Mouse (Mus musculus): ENCODE measurements around the gene Rpl28. TPM values are rescaled to one million over a fixed set of nuclear protein-coding genes. Genes with fewer than 3 reads are reported as not detected.
"Not testable (repeated sequence)": the region's sequence is repeated elsewhere in the genome, so short reads cannot be mapped to it uniquely, and the experiment has no call there.

Gene Rpl28
- polyA plus RNA-seq, 1 experiment from 2014 or later: 224 TPM

GRCm38 (mm10) chr7:4789436-4789935, 3.2 kb upstream of the Rpl28 start, which contains the start of gene Tmem238:
TSS of gene Tmem238 (minus strand) at chr7:4789656.
- Histone ChIP-seq H3K4me2 (peak within 1 kb of the TSS; percentile 88), H3K36me3 (peaks cover 4% of the 10 kb centered on the region), H3K9ac (replicated peaks) (peak within 1 kb of the TSS; percentile 68), H3K27me3 (replicated peaks) (peaks cover 15% of the 10 kb centered on the region; the same call in 1 of the 2 replicates), H3K9me3 (replicated peaks) (no peaks in the 10 kb centered on the region), H3K27ac (replicated peaks) (peak within 1 kb of the TSS; percentile 74), H3K4me3 (replicated peaks) (peak within 1 kb of the TSS; percentile 51), H3K4me1 (peaks cover 27% of the 10 kb centered on the region)
- WGBS: 9% methylated on average over 40 of the region's 40 CpGs
- ATAC-seq (ENCODE audit: low FRiP score): no peak

GRCm38 (mm10) chr7:4793248-4793647, 574 bp downstream of the Rpl28 start:
- ATAC-seq (ENCODE audit: low FRiP score): peak; percentile 23
- not testable (repeated sequence) for H3K27me3 ChIP-seq (replicated peaks); H3K9me3 ChIP-seq (replicated peaks)
- H3K27ac ChIP-seq (replicated peaks): peak overlapping the region; percentile 90
- under 1% methylated on average over 30 of the region's 31 CpGs for WGBS
- H3K4me3 ChIP-seq (replicated peaks): peak overlapping the region; percentile 88
- H3K9ac ChIP-seq (replicated peaks): peak overlapping the region; percentile 95
- H3K4me1 ChIP-seq: peaks cover 29% of the 10 kb centered on the region
- peak overlapping the region; percentile 71 for H3K4me2 ChIP-seq
- H3K36me3 ChIP-seq: peaks cover 38% of the 10 kb centered on the region

GRCm38 (mm10) chr7:4793674-4794073, 1.0 kb downstream of the Rpl28 start:
- peak overlapping the region; percentile 95 for H3K9ac ChIP-seq (replicated peaks)
- ATAC-seq (ENCODE audit: low FRiP score): no peak
- H3K9me3 ChIP-seq (replicated peaks): no peaks in the 10 kb centered on the region
- 39% methylated on average over 4 of the region's 4 CpGs for WGBS
- H3K4me3 ChIP-seq (replicated peaks): peak overlapping the region; percentile 88
- peaks cover 41% of the 10 kb centered on the region for H3K36me3 ChIP-seq
- H3K4me2 ChIP-seq: peak overlapping the region; percentile 71
- peak overlapping the region; percentile 90 for H3K27ac ChIP-seq (replicated peaks)
- H3K4me1 ChIP-seq: peaks cover 24% of the 10 kb centered on the region
- peaks cover 4% of the 10 kb centered on the region; the same call in 1 of the 2 replicates for H3K27me3 ChIP-seq (replicated peaks)

GRCm38 (mm10) chr7:4794631-4795168, 2.0 kb downstream of the Rpl28 start:
- H3K36me3 ChIP-seq: peaks cover 41% of the 10 kb centered on the region
- no peak for ATAC-seq (ENCODE audit: low FRiP score)

GRCm38 (mm10) chr7:4795767-4796433, 3.2 kb downstream of the Rpl28 start:
- 64% methylated on average over 7 of the region's 7 CpGs for WGBS
- no peak overlapping the region for H3K4me2 ChIP-seq
- ATAC-seq (ENCODE audit: low FRiP score): no peak
- no peak overlapping the region for H3K9ac ChIP-seq (replicated peaks)
- H3K27ac ChIP-seq (replicated peaks): peak overlapping the region; percentile 46; the same call in 1 of the 2 replicates
- peaks cover 14% of the 10 kb centered on the region for H3K4me1 ChIP-seq
- H3K27me3 ChIP-seq (replicated peaks): no peaks in the 10 kb centered on the region
- H3K36me3 ChIP-seq: peaks cover 41% of the 10 kb centered on the region
- no peak overlapping the region for H3K4me3 ChIP-seq (replicated peaks)
- no peaks in the 10 kb centered on the region for H3K9me3 ChIP-seq (replicated peaks)

More at GRCm38 (mm10) chr7:4794631-4795168, 2.0 kb downstream of the Rpl28 start:
- Histone ChIP-seq H3K4me2 (peak overlapping the region; percentile 71; the same call in 1 of the 2 replicates), H3K27me3 (replicated peaks) (peaks cover 4% of the 10 kb centered on the region; the same call in 1 of the 2 replicates), H3K27ac (replicated peaks) (no peak overlapping the region), H3K9me3 (replicated peaks) (no peaks in the 10 kb centered on the region), H3K9ac (replicated peaks) (no peak overlapping the region; the same call in 1 of the 2 replicates), H3K4me1 (peaks cover 16% of the 10 kb centered on the region), H3K4me3 (replicated peaks) (peak overlapping the region; percentile 88; the same call in 1 of the 2 replicates)
- 89% methylated on average over 3 of the region's 3 CpGs for WGBS

- H3K4me1 ChIP-seq: no peaks in the 10 kb centered on the region
- H3K4me2 ChIP-seq: no peak overlapping the region
- no peak overlapping the region for H3K9ac ChIP-seq (replicated peaks)
- ATAC-seq (ENCODE audit: low FRiP score): no peak
- no peak overlapping the region for H3K27ac ChIP-seq (replicated peaks)
- no peaks in the 10 kb centered on the region for H3K9me3 ChIP-seq (replicated peaks)
- H3K4me3 ChIP-seq (replicated peaks): no peak overlapping the region
- H3K36me3 ChIP-seq: peaks cover 32% of the 10 kb centered on the region
- no peaks in the 10 kb centered on the region for H3K27me3 ChIP-seq (replicated peaks)
Observed at GRCm38 (mm10) chr7:4802247-4802646, 9.6 kb downstream of the Rpl28 start.

GRCm38 (mm10) chr7:4806716-4807115, 14.0 kb downstream of the Rpl28 start:
- H3K36me3 ChIP-seq: peaks cover 46% of the 10 kb centered on the region
- no peak overlapping the region for H3K27ac ChIP-seq (replicated peaks)

GRCm38 (mm10) chr7:4811131-4811530, 18.5 kb downstream of the Rpl28 start:
- Histone ChIP-seq H3K4me1 (peaks cover 29% of the 10 kb centered on the region), H3K9ac (replicated peaks) (peak overlapping the region; percentile 83), H3K36me3 (peaks cover 29% of the 10 kb centered on the region), H3K4me2 (peak overlapping the region; percentile 70), H3K4me3 (replicated peaks) (peak overlapping the region; percentile 71)
- ATAC-seq (ENCODE audit: low FRiP score); H3K27me3 ChIP-seq (replicated peaks); H3K27ac ChIP-seq (replicated peaks); H3K9me3 ChIP-seq (replicated peaks): not testable (repeated sequence)
- 37% methylated on average over 10 of the region's 10 CpGs for WGBS

More at GRCm38 (mm10) chr7:4806716-4807115, 14.0 kb downstream of the Rpl28 start:
- H3K4me1 ChIP-seq: peaks cover 22% of the 10 kb centered on the region
- no peaks in the 10 kb centered on the region for H3K9me3 ChIP-seq (replicated peaks)
- 0 out of 2 replicates have a peak, but pooled peaks have one; percentile 32 for ATAC-seq (ENCODE audit: low FRiP score)
- 93% methylated on average over 7 of the region's 7 CpGs for WGBS
- H3K4me3 ChIP-seq (replicated peaks): no peak overlapping the region
- no peaks in the 10 kb centered on the region for H3K27me3 ChIP-seq (replicated peaks)
- no peak overlapping the region for H3K9ac ChIP-seq (replicated peaks)
- H3K4me2 ChIP-seq: no peak overlapping the region

- H3K36me3 ChIP-seq: peaks cover 27% of the 10 kb centered on the region
- H3K4me1 ChIP-seq: peaks cover 29% of the 10 kb centered on the region
- peak overlapping the region; percentile 83 for H3K9ac ChIP-seq (replicated peaks)
- WGBS: 0% methylated on average over 28 of the region's 36 CpGs
- peak overlapping the region; percentile 99 for H3K27ac ChIP-seq (replicated peaks)
- no peaks in the 10 kb centered on the region for H3K27me3 ChIP-seq (replicated peaks)
- peak overlapping the region; percentile 71 for H3K4me3 ChIP-seq (replicated peaks)
- 0 out of 2 replicates have a peak, but pooled peaks have one; percentile 0 for ATAC-seq (ENCODE audit: low FRiP score)
- peak overlapping the region; percentile 70 for H3K4me2 ChIP-seq
- H3K9me3 ChIP-seq (replicated peaks): no peaks in the 10 kb centered on the region
Observed at GRCm38 (mm10) chr7:4811842-4812302, 19.2 kb downstream of the Rpl28 start.

GRCm38 (mm10) chr7:4812303-4813104, 19.8 kb downstream of the Rpl28 start, which contains the start of gene Ube2s:
TSS of gene Ube2s (minus strand) at chr7:4812590.
- WGBS: under 1% methylated on average over 62 of the region's 62 CpGs
- no peaks in the 10 kb centered on the region for H3K9me3 ChIP-seq (replicated peaks)
- ATAC-seq (ENCODE audit: low FRiP score): peak; percentile 99
- H3K4me3 ChIP-seq (replicated peaks): peak within 1 kb of the TSS; percentile 71
- H3K4me1 ChIP-seq: peaks cover 29% of the 10 kb centered on the region
- peak within 1 kb of the TSS; percentile 83 for H3K9ac ChIP-seq (replicated peaks)
- peak within 1 kb of the TSS; percentile 99 for H3K27ac ChIP-seq (replicated peaks)
- H3K4me2 ChIP-seq: peak within 1 kb of the TSS; percentile 70
- no peaks in the 10 kb centered on the region for H3K27me3 ChIP-seq (replicated peaks)
- peaks cover 21% of the 10 kb centered on the region for H3K36me3 ChIP-seq
